Mouse (Mus musculus) liver, embryonic 11.5 days (tissue): ENCODE data around the gene Cyp2c70. TPM values are rescaled to one million over a fixed set of nuclear protein-coding genes. Genes with fewer than 3 reads are reported as not detected.
"Not testable (repeated sequence)": the region's sequence is repeated elsewhere in the genome, so short reads cannot be mapped to it uniquely, and the experiment has no call there.

Experiments used
- ATAC-seq: fragments of 200-750 bp; cut with Nextera tagmentation; replicated peaks from 2 replicates; pipeline ENCODE4 v1.8.0; 2017; ENCODE audit warnings: moderate number of reproducible peaks, mild to moderate bottlenecking, moderate TSS enrichment, moderate library complexity; ENCODE audit not compliant: low FRiP score
- DNase-seq: peaks from one replicate; pipeline ENCODE4 v3.0.0-alpha.2; 2017; ENCODE audit warnings: low spot score
- H3K27ac ChIP-seq: fragments of 300-500 bp; sonication (generic); 2 replicates; pipeline ENCODE4 v1.5.1; 2014; ENCODE audit warnings: mild to moderate bottlenecking, low read depth, low read length, control low read depth
- H3K27me3 ChIP-seq: fragments of 300-500 bp; sonication (generic); replicated peaks from 2 replicates; pipeline ENCODE4 v1.6.1; 2014; ENCODE audit warnings: low read length, mixed read lengths; ENCODE audit not compliant: control insufficient read depth, insufficient read depth
- H3K36me3 ChIP-seq: fragments of 300-500 bp; sonication (generic); 2 replicates; pipeline ENCODE4 v1.6.1; 2014; ENCODE audit warnings: mild to moderate bottlenecking, low read length, moderate library complexity, mixed read lengths; ENCODE audit not compliant: control insufficient read depth, insufficient read depth
- H3K4me1 ChIP-seq: fragments of 300-500 bp; sonication (generic); replicated peaks from 2 replicates; pipeline ENCODE4 v1.6.1; 2014; ENCODE audit warnings: low read length, mixed read lengths; ENCODE audit not compliant: control insufficient read depth, insufficient read depth
- H3K4me2 ChIP-seq: fragments of 300-500 bp; sonication (generic); 2 replicates; pipeline ENCODE4 v1.6.1; 2014; ENCODE audit warnings: mild to moderate bottlenecking, control low read depth, moderate library complexity
- H3K4me3 ChIP-seq: fragments of 300-500 bp; sonication (generic); 2 replicates; pipeline ENCODE4 v1.5.1; 2014; ENCODE audit warnings: low read depth, low read length, control low read depth
- H3K9ac ChIP-seq: fragments of 300-500 bp; sonication (generic); 2 replicates; pipeline ENCODE4 v1.6.1; 2014; ENCODE audit warnings: low read depth, low read length, control low read depth
- H3K9me3 ChIP-seq: fragments of 300-500 bp; sonication (generic); 2 replicates; pipeline ENCODE4 v1.6.1; 2016; ENCODE audit warnings: low read length, inconsistent platforms, mixed read lengths; ENCODE audit not compliant: control insufficient read depth
- WGBS: fragments of 180-500 bp; shearing (Covaris S2); extraction: QIAGEN DNeasy Blood & Tissue Kit; methylation state at CpG from one replicate; pipeline ENCODE4 v1.1.7; 2014; 5-methylcytosine and 5-hydroxymethylcytosine counted together
- polyA plus RNA-seq: library from polyadenylated mRNA; unstranded; fragments of >200 nt; fragmentation: Nextera tagmentation; extraction: Ambion mirVana; gene quantifications from 2 replicates; pipeline ENCODE4 v1.2.1, GENCODE M21; 2014

Cyp2c70 gene
- polyA plus RNA-seq, 1 experiment from 2014 or later: 6.5 TPM

DNA sequence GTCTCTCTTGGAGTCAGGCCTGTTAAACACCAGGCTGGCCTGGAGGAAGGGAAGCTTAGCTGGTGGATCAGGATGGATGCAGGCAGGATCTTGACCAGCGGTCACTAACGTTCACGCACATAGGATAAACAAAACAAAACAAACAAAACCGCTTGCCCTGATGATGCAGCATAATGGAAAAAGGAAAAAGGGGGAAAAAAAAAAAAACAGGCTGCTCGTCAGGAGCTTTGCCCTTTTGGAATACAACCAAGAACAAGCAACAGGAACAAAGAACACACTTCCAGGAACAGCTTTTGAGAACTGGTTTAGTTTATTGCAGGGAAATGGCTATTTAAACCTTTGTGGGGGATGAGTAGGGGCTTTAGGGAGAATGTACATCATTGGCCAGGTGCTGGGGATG is 33.7 kb upstream of the Cyp2c70 start:
- Histone ChIP-seq H3K27ac (no peak overlapping the region), H3K4me1 (no peaks in the 10 kb centered on the region), H3K9ac (no peak overlapping the region), H3K36me3 (no peaks in the 10 kb centered on the region), H3K4me3 (no peak overlapping the region), H3K4me2 (no peak overlapping the region), H3K9me3 (no peaks in the 10 kb centered on the region), H3K27me3 (no peaks in the 10 kb centered on the region)
- no peak for ATAC-seq
- no peak for DNase-seq
- 80% methylated on average over 5 of the region's 5 CpGs for WGBS

DNA sequence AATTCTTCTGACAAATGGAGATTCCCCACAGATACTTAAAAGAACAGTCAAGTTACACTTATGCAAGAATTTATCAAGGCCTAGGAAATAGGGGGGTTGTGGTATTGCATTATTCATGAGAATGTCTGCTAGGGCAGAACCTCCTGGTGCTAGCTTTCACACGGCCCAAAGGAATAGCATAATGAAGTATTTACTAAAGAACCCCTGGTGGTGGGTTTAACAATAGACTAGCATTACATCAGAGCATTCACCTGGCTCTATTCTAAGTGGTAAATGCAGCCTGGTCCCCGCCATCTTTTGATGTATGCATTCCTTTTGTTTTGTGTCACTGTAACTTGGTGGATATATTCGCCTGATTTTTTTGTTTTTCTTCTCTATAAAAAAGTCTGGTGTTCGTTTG is 15.8 kb upstream of the Cyp2c70 start:
- H3K4me1 ChIP-seq, DNase-seq, H3K4me3 ChIP-seq, H3K36me3 ChIP-seq, H3K27me3 ChIP-seq, H3K9me3 ChIP-seq, H3K4me2 ChIP-seq, ATAC-seq, H3K27ac ChIP-seq, H3K9ac ChIP-seq: not testable (repeated sequence)
- WGBS: 72% methylated on average over 4 of the region's 4 CpGs

DNA sequence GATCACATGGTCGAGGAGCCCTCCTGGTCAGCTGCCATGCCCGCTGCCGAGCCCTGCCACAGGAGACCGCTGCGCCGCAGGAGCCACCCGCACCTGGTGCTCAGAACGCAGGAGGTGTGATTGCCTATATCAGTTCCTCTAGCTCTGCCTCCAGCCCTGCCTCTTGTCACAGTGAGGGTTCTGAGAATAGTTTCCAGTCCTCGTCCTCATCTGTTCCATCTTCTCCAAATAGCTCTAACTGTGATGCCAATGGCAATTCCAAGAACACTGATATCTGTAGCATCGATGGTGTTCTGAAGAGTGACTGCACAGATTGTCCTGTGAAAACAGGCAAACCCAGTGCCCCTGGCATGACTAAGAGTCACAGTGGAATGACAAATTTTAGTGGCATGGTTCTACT is 3.5 kb upstream of the Cyp2c70 start:
- no peak overlapping the region for H3K4me2 ChIP-seq
- H3K27ac ChIP-seq: no peak overlapping the region
- no peaks in the 10 kb centered on the region for H3K4me1 ChIP-seq
- DNase-seq (no peak), ATAC-seq (no peak)
- H3K4me3 ChIP-seq: no peak overlapping the region
- no peak overlapping the region for H3K9ac ChIP-seq
- H3K36me3 ChIP-seq: no peaks in the 10 kb centered on the region
- 90% methylated on average over 10 of the region's 10 CpGs for WGBS
- H3K27me3 ChIP-seq: no peaks in the 10 kb centered on the region
- no peaks in the 10 kb centered on the region; the same call in 1 of the 2 replicates for H3K9me3 ChIP-seq

DNA sequence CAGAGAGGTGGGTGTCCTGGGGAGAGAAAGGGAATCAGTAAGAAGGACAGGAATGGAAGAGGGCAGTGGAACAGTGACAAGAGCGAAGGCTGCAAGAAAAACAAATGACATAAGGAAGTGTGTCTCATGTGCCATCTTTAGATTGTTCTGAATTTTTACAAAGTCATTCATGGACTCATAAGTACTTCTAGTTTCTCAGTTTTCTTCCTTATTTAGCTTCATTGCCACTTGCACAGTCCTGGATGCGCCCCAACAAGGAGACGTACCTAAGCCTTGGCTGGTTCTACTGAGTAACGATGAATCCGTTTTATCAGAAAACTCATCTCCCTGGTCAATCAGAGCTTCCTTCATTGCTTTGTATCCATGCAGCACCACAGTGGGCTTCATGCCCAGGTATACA is 3.5 kb downstream of the Cyp2c70 start:
- Histone ChIP-seq H3K9ac (no peak overlapping the region), H3K9me3 (no peaks in the 10 kb centered on the region; the same call in 1 of the 2 replicates), H3K36me3 (no peaks in the 10 kb centered on the region), H3K27ac (no peak overlapping the region), H3K4me1 (no peaks in the 10 kb centered on the region), H3K4me2 (no peak overlapping the region), H3K27me3 (no peaks in the 10 kb centered on the region), H3K4me3 (no peak overlapping the region)
- DNase-seq (no peak), ATAC-seq (no peak)
- WGBS: 86% methylated on average over 5 of the region's 5 CpGs

DNA sequence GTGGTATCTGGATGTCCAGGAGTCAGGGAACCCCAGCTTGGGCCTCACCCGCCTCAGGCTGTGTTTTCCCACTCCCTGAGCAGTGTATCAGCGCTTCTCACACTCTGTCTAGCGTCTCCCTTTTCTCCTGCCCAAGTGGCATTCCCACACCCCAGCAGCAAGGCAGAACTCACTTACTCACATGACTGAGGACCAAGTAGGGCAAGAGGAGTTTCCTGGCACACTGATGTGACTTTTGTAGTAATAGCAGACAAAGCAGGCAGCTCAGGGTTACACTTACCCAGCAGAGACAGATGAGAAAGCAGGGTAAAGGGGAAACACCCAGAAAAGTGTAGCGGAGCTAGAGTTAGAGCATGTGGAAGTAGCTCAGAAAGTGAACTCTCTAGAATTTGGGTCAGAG is 8.8 kb downstream of the Cyp2c70 start:
- 81% methylated on average over 4 of the region's 4 CpGs for WGBS
- DNase-seq (no peak), ATAC-seq (no peak)
- H3K36me3 ChIP-seq: no peaks in the 10 kb centered on the region
- no peak overlapping the region for H3K27ac ChIP-seq
- no peak overlapping the region for H3K4me3 ChIP-seq
- H3K4me2 ChIP-seq: no peak overlapping the region
- no peaks in the 10 kb centered on the region for H3K4me1 ChIP-seq
- no peaks in the 10 kb centered on the region for H3K9me3 ChIP-seq
- no peaks in the 10 kb centered on the region for H3K27me3 ChIP-seq
- H3K9ac ChIP-seq: no peak overlapping the region

DNA sequence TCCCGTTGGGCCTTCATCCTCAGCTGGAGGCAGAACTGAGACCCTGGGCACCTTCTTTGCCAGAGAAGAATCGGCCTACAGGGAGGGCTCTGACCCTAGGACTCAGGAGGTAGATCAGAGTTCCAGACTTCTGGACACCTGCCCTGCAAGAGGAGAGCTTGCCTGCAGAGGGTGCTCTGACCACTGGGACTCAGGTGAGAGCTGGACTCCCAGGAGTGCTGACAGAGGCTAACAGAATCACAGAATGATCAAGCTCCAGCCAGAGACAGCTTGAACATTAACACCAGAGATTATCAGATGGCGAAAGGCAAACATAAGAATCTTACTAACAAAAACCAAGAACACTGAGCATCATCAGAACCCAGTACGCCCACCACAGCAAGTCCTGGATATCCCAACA is 18.7 kb downstream of the Cyp2c70 start:
- H3K4me2 ChIP-seq: not testable (repeated sequence)

DNA sequence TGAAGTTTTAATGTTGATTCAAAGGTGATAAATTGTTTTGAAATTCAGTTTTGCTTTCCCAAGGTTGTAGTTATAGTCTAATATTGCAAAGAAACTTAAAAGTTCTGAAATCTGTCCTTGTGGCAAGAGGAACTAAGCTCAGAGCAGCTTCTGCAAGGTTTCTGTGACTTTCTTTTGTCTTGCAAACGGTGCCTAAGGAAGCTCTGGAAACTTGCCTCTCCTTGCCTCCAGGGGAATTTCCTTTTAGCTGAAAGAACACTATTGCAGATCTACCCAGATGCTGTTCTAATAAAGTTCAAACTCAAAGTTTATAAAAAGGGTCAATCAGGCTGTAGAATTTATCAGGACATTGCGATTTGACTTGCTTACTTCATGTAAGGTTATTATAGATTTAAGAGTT is 60.1 kb downstream of the Cyp2c70 start:
- H3K4me1 ChIP-seq, H3K4me2 ChIP-seq, ATAC-seq, H3K27ac ChIP-seq, H3K27me3 ChIP-seq, H3K4me3 ChIP-seq, H3K36me3 ChIP-seq, DNase-seq, H3K9me3 ChIP-seq, H3K9ac ChIP-seq: not testable (repeated sequence)
- WGBS: 46% methylated on average over 2 of the region's 2 CpGs

More for the DNA sequence above, 18.7 kb downstream of the Cyp2c70 start:
- H3K27me3 ChIP-seq, H3K4me3 ChIP-seq, H3K27ac ChIP-seq, ATAC-seq, H3K36me3 ChIP-seq, H3K9ac ChIP-seq, H3K9me3 ChIP-seq, DNase-seq, H3K4me1 ChIP-seq: not testable (repeated sequence)
- WGBS: 71% methylated on average over 4 of the region's 4 CpGs

DNA sequence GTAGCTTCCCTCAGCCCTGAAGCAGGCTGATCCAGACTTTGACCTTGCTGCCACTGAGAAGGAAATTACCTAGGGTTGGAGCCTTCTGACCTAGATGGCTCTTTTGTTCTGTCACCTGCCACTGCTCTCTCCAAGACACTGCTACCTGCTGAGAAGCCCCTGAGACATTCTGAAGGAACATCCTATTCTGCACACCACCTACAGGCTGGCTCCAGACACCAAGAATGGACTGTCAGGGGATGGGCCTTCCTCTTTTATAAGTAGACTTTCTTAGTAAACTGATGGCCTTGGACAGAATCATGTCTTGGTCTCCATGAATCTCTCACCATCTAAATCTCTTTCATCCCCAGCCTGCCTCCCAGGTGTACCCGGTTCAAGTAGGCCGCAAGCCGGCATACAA is 62.0 kb downstream of the Cyp2c70 start:
- H3K4me1 ChIP-seq, H3K9ac ChIP-seq, H3K36me3 ChIP-seq, ATAC-seq, DNase-seq, H3K9me3 ChIP-seq, H3K4me2 ChIP-seq, H3K27me3 ChIP-seq, H3K4me3 ChIP-seq, H3K27ac ChIP-seq: not testable (repeated sequence)
- WGBS: 83% methylated on average over 3 of the region's 3 CpGs

DNA sequence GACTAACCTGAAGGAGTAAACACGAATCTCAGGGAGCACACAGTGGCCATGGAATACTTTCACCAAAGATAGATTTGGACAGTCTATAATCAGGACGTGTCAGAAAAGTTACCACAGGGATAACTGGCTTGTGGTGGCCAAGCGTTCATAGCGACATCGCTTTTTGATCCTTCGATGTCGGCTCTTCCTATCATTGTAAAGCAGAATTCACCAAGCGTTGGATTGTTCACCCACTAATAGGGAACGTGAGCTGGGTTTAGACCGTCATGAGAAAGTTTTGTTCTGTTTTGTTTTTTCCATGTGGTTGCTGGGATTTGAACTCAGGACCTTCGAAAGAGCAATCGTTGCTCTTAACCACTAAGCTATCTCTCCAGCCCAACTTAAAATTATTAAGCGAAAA is 67.5 kb downstream of the Cyp2c70 start:
- not testable (repeated sequence) for DNase-seq, H3K27me3 ChIP-seq, H3K4me1 ChIP-seq, H3K27ac ChIP-seq, H3K9ac ChIP-seq, ATAC-seq, H3K36me3 ChIP-seq, H3K4me3 ChIP-seq, H3K9me3 ChIP-seq, H3K4me2 ChIP-seq
- WGBS: 80% methylated on average over 13 of the region's 13 CpGs
